Mouse (Mus musculus) left cerebral cortex, adult 11 months (tissue): ENCODE data around the gene Ccdc97.

Experiments used
- DNase-seq: peaks from one replicate; pipeline ENCODE4 v3.0.0; 2022; ENCODE audit warnings: low spot score

The Ccdc97 gene

DNA sequence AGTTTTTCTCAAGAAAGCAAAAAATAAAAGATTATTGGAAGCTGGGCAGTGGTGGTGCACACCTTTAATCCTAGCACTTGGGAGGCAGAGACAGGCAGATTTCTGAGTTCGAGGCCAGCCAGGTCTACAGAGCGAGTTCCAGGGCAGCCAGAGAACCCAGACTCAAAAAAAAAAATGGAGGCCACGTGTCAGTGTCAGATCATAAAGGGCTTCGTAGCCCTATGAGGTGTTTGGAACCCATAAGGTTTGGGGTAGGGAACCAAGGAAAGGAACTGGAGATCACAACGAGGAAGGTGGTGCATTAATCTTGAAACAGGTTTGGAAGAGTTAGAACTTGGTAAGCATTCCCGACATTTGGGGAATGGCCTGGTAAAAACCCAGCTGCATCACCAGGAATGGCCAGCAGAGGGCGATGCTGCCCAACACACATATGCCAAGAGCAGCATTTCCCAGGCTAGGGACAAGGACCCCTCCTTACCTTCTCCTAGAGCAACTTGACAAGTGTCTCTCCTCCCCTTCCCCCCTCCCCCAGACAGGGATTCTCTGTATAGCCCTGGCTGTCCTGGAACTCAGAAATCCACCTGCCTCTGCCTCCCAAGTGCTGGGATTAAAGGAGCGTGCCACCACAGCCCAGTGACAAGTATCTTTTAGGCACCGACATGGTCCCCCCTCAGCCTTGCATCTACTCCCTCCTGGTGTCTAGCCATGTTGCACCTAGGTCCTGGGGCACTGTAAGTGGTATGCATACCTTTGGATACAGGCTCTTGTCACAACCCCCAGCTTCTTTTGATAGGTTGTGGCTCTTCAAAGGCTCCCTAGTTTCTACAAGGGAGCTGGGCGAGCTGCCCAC lies 1.1 kb upstream of the Ccdc97 start:
- peak; percentile 70 for DNase-seq

DNA sequence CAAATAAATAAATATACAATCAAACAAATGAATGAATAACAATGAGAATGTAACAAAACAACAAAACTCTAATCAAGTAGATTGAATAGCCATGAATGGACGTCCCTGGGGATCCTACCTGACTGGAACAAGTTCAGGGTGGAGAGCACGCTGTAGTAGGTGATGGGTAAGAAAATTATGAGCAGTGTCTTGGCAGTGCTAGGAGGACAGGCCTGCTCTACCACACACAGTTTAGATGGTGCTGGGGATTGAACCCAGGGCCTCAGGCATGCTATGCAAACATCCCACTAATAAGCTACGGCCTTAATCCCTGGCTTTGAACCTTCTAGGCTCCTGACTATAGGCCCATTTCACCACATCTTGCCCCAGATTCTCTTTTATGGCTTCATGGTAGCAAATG lies 1.4 kb downstream of the Ccdc97 start:
- DNase-seq = no peak

DNA sequence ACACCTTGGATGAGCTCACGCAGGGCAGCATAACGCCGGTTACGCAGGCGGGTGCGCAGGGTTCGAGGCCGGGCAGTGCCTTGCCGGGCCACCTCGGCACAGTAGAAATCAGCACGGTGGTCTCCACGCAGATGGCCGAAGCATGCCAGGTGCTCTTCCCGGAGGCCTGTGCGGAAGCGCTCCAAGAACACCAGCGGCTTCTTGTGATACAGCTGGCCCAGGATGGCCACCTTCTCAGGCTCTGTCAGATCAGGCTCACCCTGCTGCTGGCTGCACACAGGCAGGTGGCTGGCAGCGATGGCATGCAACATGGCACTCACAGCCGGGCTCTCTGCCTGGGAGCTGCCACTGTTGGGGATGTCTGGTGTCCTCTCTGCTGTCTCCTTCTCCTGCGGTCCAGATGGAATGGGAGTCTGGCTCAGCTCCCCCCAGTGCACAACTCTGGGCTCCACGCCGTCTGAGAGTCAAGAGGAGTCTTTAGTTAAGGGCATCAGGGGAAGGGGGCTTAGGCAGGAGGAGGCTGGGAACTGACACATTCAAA lies 3.1 kb downstream of the Ccdc97 start:
- no peak for DNase-seq

- no peak for DNase-seq
Measured at GRCm38 (mm10) chr7:25714581-25714980, 4.3 kb downstream of the Ccdc97 start.

- no peak for DNase-seq
Measured at GRCm38 (mm10) chr7:25712801-25713200, 6.1 kb downstream of the Ccdc97 start.

GRCm38 (mm10) chr7:25711731-25712197 lies 7.1 kb downstream of the Ccdc97 start:
- DNase-seq = no peak

DNA sequence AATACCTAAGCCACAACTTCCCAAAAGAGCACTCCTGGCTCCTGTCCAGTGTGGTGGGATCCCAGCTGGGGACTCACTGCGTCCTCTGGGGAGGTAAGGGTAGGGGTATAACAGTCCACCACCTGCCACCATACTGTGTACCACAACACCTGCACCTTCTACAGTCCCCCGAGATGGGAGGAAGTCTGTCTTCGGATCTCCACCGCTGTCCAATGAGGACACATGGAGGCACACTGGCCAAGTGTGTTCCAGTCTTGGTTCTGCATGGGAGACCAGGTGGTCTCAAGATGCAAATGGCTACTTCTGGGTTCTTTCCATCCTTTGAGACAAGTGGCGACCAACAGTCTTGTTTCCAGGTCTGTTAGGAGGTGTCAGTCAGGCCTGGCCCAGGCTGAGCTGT lies 7.7 kb downstream of the Ccdc97 start:
- no peak for DNase-seq

- no peak for DNase-seq
Measured at GRCm38 (mm10) chr7:25710519-25711130, 8.3 kb downstream of the Ccdc97 start.

DNA sequence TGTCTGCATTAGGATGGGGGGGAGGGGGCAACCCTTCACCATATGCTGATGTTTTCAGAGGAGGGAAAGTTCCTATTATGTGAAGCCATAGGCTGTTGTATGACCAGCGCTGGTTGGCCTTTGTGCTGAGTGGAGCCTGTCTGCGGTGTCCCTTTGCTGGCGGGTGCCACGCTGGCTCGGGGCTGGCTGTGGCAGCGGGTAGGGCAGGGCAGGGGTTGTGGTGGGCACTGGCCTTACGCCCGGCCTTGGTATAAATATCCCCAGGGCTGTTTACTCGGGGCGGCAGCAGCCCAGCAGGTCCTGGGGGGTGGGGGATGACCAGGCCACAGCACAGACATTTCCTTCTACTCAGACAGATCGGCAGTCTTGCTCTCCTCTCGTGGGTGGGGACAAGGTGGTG lies 8.9 kb downstream of the Ccdc97 start:
- no peak for DNase-seq

DNA sequence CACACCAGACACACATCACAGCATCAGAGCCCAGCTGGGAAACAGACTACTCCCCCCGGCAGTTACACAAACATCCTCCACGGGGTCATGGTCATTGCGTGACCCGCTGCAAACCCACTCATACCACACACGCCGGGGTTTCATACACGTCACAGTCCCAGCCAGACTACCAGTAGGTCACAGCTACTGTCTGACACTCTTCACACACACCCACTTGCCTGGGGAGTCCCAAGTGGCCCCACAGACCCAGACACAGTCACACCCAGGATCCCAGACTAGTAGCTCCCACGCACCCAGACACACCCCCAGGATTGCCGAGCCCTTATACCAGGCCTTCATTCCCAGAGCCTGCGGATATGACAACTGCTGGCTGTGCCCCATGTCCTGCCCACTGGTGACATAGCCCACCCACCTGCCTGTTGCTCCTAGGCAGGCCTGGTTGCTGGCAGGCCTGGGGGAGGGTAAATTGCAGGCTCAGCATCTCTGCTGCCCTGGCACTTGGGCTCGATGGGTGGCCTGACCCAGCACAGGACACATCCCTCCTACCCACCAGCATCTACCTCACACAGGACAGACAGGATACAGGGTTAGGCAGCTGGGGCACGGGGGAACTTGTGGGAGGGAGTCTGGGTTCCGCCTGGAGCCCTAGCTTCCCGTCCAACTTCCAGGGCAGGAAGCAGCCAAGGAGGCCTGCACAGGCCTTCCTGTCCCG lies 11.2 kb downstream of the Ccdc97 start:
- DNase-seq = no peak

- DNase-seq = no peak
Measured at GRCm38 (mm10) chr7:25706578-25707170, 12.2 kb downstream of the Ccdc97 start.

DNA sequence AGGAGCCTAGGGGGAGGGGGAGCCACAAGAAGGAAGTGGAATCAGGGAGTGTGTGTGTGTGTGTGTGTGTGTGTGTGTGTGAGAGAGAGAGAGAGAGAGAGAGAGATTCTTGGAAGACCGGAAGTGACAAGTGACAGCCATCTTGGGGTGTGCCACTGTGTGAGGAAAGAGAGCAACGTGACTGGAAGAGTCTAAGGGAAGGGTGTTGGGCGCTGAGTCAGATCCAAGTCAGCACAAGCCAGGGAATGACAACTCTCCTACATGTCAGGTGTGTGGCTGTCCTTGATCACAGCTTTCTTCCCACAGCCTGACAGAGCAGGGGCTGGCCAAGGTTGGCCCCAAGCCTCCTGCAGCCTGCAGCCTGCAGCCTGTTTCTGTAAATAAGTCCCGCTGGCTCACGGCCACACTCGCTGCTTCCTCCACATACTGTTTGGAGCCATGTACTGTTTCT lies 13.1 kb downstream of the Ccdc97 start:
- no peak for DNase-seq

DNA sequence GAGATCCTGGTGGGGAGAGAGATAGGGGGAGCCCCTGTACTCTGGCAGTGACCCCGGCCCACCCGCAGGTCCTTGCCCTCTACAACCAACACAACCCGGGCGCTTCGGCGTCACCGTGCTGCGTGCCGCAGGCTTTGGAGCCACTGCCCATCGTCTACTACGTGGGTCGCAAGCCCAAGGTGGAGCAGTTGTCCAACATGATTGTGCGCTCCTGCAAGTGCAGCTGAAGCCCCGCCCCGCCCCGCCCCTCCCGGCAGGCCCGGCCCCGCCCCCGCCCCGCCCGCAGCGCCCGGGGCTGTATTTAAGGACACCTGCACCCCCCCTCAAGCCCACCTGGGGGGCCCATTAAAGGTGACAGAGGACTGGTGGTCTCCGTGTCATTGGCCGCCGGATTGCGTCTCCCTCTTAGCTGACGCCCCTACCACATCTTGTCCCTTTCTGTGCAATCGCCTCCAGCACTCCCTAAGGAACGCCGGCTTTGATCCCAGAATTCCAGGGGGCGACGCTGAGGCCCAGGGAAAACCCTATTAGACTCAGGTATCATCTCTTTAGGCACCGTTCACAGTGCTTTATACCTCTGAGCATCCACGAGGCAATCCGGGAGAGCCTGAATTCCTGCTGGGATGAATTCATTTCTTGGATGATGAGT lies 14.0 kb downstream of the Ccdc97 start:
- no peak for DNase-seq

- DNase-seq = no peak
Measured at GRCm38 (mm10) chr7:25703793-25704494, 14.9 kb downstream of the Ccdc97 start.

- no peak for DNase-seq
Measured at GRCm38 (mm10) chr7:25702350-25702749, 16.5 kb downstream of the Ccdc97 start.

DNA sequence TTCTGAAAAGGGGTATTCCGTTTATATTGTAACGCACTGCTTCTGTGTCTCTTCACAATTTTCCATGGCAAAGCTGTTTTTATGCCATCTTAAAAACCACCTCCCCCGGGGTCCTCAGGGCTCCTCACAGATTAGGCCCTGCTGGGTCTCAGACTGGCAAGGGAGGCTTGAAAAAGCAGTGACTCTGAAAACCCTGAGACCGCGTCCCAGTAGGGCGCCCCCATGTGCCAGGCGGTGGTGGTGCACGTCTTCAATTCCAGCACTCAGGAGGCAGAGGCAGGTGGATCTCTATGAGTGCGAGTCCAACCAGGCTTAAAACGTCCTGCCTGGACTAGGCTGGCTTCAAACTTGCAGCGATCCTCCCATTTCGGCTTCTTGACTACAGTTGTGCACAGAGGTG lies 18.2 kb downstream of the Ccdc97 start:
- no peak for DNase-seq

DNA sequence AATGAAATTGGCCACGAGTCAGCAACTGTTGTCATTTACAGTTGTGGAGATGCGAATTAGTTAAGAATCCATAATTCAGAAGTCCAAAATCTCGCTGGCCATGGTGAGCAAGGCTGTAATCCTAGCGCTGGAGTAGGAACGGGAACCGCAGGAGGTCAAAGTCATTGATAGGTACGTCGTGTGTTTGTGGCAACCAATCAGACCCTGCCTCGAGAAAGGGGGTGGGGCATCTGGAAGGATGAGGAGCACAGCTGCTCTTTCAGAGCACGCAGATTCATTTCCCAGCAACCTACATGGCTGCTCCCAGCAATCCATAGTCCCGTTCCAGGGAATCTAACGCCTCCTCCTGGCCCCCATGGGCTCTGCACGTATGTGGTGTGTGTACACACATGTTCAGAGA lies 19.0 kb downstream of the Ccdc97 start:
- no peak for DNase-seq

DNA sequence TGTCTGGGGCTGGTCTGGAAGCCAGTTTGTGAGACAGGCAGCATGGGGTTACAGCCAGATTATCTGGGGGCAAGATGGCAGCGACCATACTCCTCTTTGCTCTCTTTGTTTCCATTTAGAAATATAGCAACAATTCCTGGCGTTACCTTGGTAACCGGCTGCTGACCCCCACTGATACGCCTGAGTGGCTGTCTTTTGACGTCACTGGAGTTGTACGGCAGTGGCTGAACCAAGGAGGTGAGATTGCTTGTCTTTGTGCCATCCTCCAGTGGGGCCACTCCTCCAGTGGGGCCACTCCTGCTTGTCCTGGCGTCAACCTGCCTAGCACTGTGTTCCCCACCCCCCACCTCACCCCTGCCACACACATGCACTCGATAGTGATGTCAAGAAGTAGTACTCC lies 24.8 kb downstream of the Ccdc97 start:
- DNase-seq = no peak

GRCm38 (mm10) chr7:25690051-25690450 lies 28.8 kb downstream of the Ccdc97 start:
- DNase-seq = no peak

DNA sequence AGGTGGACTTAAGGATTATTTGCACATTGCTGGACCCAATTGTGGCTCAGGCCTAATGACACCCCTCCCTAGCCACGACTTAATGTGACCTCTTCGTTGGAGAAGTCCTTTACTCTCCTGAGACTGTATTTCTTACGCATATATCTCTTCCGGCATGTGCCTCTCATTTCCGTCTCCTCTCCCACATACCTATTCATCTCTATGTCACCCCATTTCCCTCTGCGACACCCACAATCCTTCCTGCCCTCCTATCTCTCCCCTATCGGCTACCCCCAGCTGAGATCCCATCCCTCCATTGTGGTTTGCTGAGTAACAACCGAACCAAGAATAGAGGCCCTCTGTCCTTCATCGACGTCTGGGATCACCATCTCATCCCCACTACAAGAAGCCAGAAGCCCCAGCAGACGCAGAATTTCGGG lies 29.3 kb downstream of the Ccdc97 start:
- no peak for DNase-seq
